Mouse (Mus musculus) liver, embryonic 13.5 days (tissue): ENCODE results near the gene Relt. TPM values are rescaled to one million over a fixed set of nuclear protein-coding genes. Genes with fewer than 3 reads are reported as not detected.

ENCODE experiments used
- ATAC-seq: fragments of 200-750 bp; cut with Nextera tagmentation; 2 replicates; pipeline ENCODE4 v1.8.0; 2017; ENCODE audit warnings: low read depth, mild to moderate bottlenecking, moderate number of reproducible peaks, moderate library complexity
- DNase-seq: peaks from one replicate; pipeline ENCODE4 v3.0.0; 2022
- H3K27ac ChIP-seq: fragments of 300-500 bp; sonication (generic); 2 replicates; pipeline ENCODE4 v1.5.1; 2015; ENCODE audit warnings: moderate library complexity, mild to moderate bottlenecking, inconsistent platforms
- H3K27me3 ChIP-seq: fragments of 300-500 bp; sonication (generic); 2 replicates; pipeline ENCODE4 v1.6.1; 2015; ENCODE audit warnings: mild to moderate bottlenecking, inconsistent platforms
- H3K36me3 ChIP-seq: fragments of 300-500 bp; sonication (generic); 2 replicates; pipeline ENCODE4 v1.6.1; 2015; ENCODE audit warnings: mild to moderate bottlenecking, inconsistent platforms
- H3K4me1 ChIP-seq: fragments of 300-500 bp; sonication (generic); replicated peaks from 2 replicates; pipeline ENCODE4 v1.6.1; 2015; ENCODE audit warnings: inconsistent platforms
- H3K4me2 ChIP-seq: fragments of 300-500 bp; sonication (generic); 2 replicates; pipeline ENCODE4 v1.6.1; 2015; ENCODE audit warnings: inconsistent platforms, mild to moderate bottlenecking, moderate library complexity
- H3K4me3 ChIP-seq: fragments of 300-500 bp; sonication (generic); replicated peaks from 2 replicates; pipeline ENCODE4 v1.5.1; 2015; ENCODE audit warnings: mild to moderate bottlenecking, inconsistent platforms
- H3K9ac ChIP-seq: fragments of 300-500 bp; sonication (generic); 2 replicates; pipeline ENCODE4 v1.6.1; 2015; ENCODE audit warnings: mild to moderate bottlenecking, inconsistent platforms
- H3K9me3 ChIP-seq: fragments of 300-500 bp; sonication (generic); replicated peaks from 2 replicates; pipeline ENCODE4 v1.6.1; 2016; ENCODE audit warnings: inconsistent platforms
- WGBS: fragments of 180-500 bp; shearing (Covaris S2); methylation state at CpG from one replicate; pipeline ENCODE4 v1.1.7; 2015; ENCODE audit not compliant: insufficient replicate concordance; 5-methylcytosine and 5-hydroxymethylcytosine counted together
- polyA plus RNA-seq: library from polyadenylated mRNA; unstranded; fragments of >200 nt; fragmentation: Nextera tagmentation; extraction: Ambion mirVana; gene quantifications from 2 replicates; pipeline ENCODE4 v1.2.1, GENCODE M21; 2015

Gene Relt
- polyA plus RNA-seq, 1 experiment from 2014 or later: 15.3 TPM

- peak overlapping the region; percentile 44 for H3K4me3 ChIP-seq
- H3K36me3 ChIP-seq: peaks cover 52% of the 10 kb centered on the region
- no peaks in the 10 kb centered on the region for H3K9me3 ChIP-seq
- H3K27me3 ChIP-seq: no peaks in the 10 kb centered on the region
- H3K4me2 ChIP-seq: peak overlapping the region; percentile 79
- H3K4me1 ChIP-seq: peaks cover 92% of the 10 kb centered on the region
- peak overlapping the region; percentile 72 for H3K9ac ChIP-seq
- ATAC-seq: peak; percentile 93
- peak overlapping the region; percentile 99 for H3K27ac ChIP-seq
- 10% methylated on average over 2 of the region's 2 CpGs for WGBS
- DNase-seq: peak; percentile 85
These were observed 18.7 kb downstream of the Relt start for GRCm38 (mm10) chr7:100844385-100845025.

DNA sequence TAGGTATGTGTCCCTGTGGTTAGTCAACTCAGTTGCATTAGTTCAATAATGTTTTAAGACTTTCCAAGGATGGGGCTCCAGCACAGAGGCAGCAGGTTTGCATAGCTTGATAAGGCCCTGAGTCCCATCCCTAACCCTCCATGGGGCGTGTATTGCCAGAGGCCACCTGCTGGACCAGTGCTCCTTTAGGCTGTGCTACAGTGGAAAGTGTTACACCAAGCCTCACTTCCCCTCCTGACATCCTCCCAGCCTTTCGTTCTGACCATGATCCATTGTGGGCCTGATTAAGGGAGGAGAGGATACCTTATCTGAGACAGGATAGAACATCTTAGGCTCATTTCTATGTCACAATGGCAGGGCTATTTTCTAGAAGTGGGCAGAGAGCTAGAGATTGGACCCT lies 19.4 kb downstream of the Relt start:
- Histone ChIP-seq H3K4me3 (peak overlapping the region; percentile 44), H3K36me3 (peaks cover 46% of the 10 kb centered on the region), H3K9ac (peak overlapping the region; percentile 72), H3K27ac (peak overlapping the region; percentile 99), H3K4me1 (peaks cover 93% of the 10 kb centered on the region), H3K27me3 (no peaks in the 10 kb centered on the region), H3K4me2 (peak overlapping the region; percentile 79), H3K9me3 (no peaks in the 10 kb centered on the region)
- peak; percentile 69 for DNase-seq
- ATAC-seq: peak; percentile 82
- WGBS: 30% methylated on average over 2 of the region's 2 CpGs

GRCm38 (mm10) chr7:100842175-100842574 lies 21.1 kb downstream of the Relt start:
- WGBS: 91% methylated on average over 5 of the region's 5 CpGs
- Histone ChIP-seq H3K4me3 (no peak overlapping the region), H3K36me3 (peaks cover 29% of the 10 kb centered on the region), H3K4me1 (peaks cover 90% of the 10 kb centered on the region), H3K27ac (peak overlapping the region; percentile 70), H3K4me2 (no peak overlapping the region), H3K9ac (no peak overlapping the region), H3K9me3 (no peaks in the 10 kb centered on the region), H3K27me3 (no peaks in the 10 kb centered on the region)
- DNase-seq (no peak), ATAC-seq (no peak)

DNA sequence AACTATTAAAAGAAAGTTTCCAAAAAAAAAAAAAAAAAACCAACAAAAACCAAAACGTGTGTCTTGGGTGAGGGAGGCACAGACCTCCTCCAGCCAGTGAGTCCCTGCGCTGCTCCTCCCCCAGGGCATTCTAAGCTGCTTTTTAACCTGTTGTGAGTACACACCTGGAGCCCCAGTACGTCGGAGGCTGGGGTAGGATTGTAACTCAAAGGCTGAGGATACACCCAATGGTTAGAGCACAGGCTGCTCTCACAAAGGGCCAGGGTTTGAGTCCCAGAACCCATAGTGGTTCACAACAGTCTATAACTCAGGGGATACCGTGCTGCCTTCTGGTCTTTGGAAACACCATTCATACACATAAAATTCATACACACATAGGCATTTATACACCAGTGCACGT lies 21.6 kb downstream of the Relt start:
- Histone ChIP-seq H3K27ac (peak overlapping the region; percentile 70), H3K36me3 (peaks cover 23% of the 10 kb centered on the region), H3K4me1 (peaks cover 84% of the 10 kb centered on the region), H3K4me2 (no peak overlapping the region), H3K4me3 (no peak overlapping the region), H3K27me3 (no peaks in the 10 kb centered on the region), H3K9me3 (no peaks in the 10 kb centered on the region), H3K9ac (no peak overlapping the region)
- WGBS: 84% methylated on average over 6 of the region's 6 CpGs
- no peak for DNase-seq
- ATAC-seq: no peak

DNA sequence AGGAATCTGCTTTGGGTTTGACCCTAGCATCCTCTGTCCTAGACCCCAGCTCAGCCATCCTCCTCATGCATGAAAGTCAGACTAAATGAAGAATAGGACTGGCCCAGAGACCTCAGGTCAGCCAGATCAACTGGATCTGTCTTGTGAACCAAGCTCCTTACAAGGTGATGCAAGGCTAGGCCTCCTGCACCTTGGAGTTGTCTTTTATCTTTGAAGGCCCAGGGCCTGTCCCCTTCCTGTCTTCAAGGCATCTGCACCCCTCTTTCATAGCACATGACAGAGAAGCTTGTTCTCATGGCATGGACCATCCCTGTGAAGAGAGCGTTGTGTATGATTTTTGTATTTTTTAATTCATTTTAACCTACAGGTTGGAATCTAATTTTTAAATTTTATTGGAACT lies 22.3 kb downstream of the Relt start:
- Histone ChIP-seq H3K27me3 (no peaks in the 10 kb centered on the region), H3K9ac (peak overlapping the region; percentile 10), H3K27ac (peak overlapping the region; percentile 70), H3K9me3 (no peaks in the 10 kb centered on the region), H3K4me1 (peaks cover 84% of the 10 kb centered on the region), H3K36me3 (peaks cover 16% of the 10 kb centered on the region), H3K4me2 (no peak overlapping the region), H3K4me3 (no peak overlapping the region)
- ATAC-seq (no peak), DNase-seq (no peak)
- WGBS: 60% methylated on average over 1 of the region's 1 CpGs

- 0 out of 2 replicates have a peak overlapping the region, but pooled peaks have one; percentile 0 for H3K4me2 ChIP-seq
- H3K4me1 ChIP-seq: peaks cover 84% of the 10 kb centered on the region
- peaks cover 18% of the 10 kb centered on the region for H3K36me3 ChIP-seq
These were observed 23.4 kb downstream of the Relt start for GRCm38 (mm10) chr7:100839632-100840402.

DNA sequence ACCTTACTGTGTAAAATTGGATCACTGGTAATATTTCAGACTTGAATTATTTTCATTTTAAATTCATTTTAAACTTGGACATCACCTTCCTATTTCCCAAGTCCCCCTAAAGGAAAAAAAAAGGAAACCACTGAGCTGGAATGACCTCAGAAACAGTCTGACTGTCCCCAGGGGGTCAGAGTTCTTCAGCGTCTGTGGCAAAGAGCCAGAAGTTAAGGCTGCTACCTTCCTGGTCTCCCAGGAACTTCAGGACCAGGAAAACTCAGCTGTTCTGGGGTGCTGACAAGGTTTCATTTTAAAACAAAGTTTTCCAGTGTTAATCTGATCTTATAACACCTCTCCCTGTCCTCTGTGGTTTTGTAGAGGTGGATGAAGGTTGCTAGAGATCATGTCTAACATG lies 25.5 kb downstream of the Relt start:
- peak overlapping the region; percentile 11; the same call in 1 of the 2 replicates for H3K27ac ChIP-seq
- WGBS: 74% methylated on average over 1 of the region's 1 CpGs
- peaks cover 72% of the 10 kb centered on the region for H3K4me1 ChIP-seq

More at GRCm38 (mm10) chr7:100839632-100840402, 23.4 kb downstream of the Relt start:
- Histone ChIP-seq H3K9ac (peak overlapping the region; percentile 41; the same call in 1 of the 2 replicates), H3K27ac (peak overlapping the region; percentile 70), H3K27me3 (no peaks in the 10 kb centered on the region), H3K4me3 (no peak overlapping the region), H3K9me3 (no peaks in the 10 kb centered on the region)
- WGBS: 70% methylated on average over 6 of the region's 6 CpGs
- ATAC-seq (no peak), DNase-seq (no peak)

DNA sequence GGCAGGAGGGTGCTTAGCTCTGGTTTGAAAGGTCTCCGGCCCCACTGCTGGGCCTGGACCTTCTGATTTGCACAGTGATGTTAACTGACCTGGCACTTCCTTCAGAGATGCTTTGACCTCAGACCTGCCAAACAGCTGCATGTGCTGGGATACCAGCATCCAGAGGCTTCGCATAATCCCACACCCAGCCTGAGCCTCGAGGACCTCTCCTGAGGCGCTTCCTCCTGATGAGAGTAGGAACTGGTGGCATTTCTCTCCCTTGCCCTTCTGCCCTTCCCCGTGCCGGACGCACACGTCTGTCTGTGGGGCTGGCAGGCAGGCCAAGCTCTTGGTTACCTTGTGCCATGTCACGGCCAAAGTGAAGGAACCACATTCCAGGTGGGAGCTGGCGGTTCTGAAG lies 26.6 kb downstream of the Relt start:
- no peak overlapping the region for H3K9ac ChIP-seq
- H3K27me3 ChIP-seq: no peaks in the 10 kb centered on the region
- peaks cover 3% of the 10 kb centered on the region; the same call in 1 of the 2 replicates for H3K36me3 ChIP-seq
- no peaks in the 10 kb centered on the region for H3K9me3 ChIP-seq
- peak overlapping the region; percentile 19; the same call in 1 of the 2 replicates for H3K27ac ChIP-seq
- DNase-seq (no peak), ATAC-seq (no peak)
- H3K4me3 ChIP-seq: no peak overlapping the region
- WGBS: 80% methylated on average over 10 of the region's 10 CpGs
- H3K4me1 ChIP-seq: peaks cover 63% of the 10 kb centered on the region
- H3K4me2 ChIP-seq: no peak overlapping the region

More for the DNA sequence above, 25.5 kb downstream of the Relt start:
- H3K9ac ChIP-seq: no peak overlapping the region
- H3K4me2 ChIP-seq: no peak overlapping the region
- H3K27me3 ChIP-seq: no peaks in the 10 kb centered on the region
- peaks cover 13% of the 10 kb centered on the region for H3K36me3 ChIP-seq
- DNase-seq (no peak), ATAC-seq (no peak)
- no peaks in the 10 kb centered on the region for H3K9me3 ChIP-seq
- no peak overlapping the region for H3K4me3 ChIP-seq

DNA sequence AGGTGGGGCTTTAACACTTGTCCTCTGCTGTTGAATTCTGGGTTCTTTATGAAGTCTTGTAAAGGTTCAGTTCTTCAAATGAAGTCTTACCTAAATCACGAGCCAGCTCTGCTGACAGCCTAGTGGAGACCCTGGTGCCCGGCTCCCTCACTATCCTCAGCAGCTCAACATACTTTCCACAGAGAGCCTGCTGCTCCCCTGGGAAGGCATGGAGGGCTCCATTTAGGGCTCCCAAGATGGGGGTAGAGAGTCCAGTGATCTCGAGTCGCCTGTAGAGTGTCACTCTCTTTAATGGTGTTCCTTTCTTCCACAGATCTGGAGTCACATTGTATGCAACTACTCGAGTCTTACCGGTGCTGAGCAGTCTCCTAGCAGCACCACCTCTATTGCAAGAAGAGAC lies 27.5 kb downstream of the Relt start:
- 78% methylated on average over 6 of the region's 6 CpGs for WGBS
- DNase-seq: no peak
- peaks cover 54% of the 10 kb centered on the region for H3K4me1 ChIP-seq
- 0 out of 2 replicates have a peak, but pooled peaks cover 3% of the 10 kb centered on the region for H3K36me3 ChIP-seq
- no peak overlapping the region for H3K9ac ChIP-seq
- no peaks in the 10 kb centered on the region for H3K9me3 ChIP-seq
- no peaks in the 10 kb centered on the region for H3K27me3 ChIP-seq
- ATAC-seq: no peak
- no peak overlapping the region for H3K4me2 ChIP-seq
- H3K4me3 ChIP-seq: no peak overlapping the region
- H3K27ac ChIP-seq: peak overlapping the region; percentile 25; the same call in 1 of the 2 replicates

GRCm38 (mm10) chr7:100835168-100835567 lies 28.1 kb downstream of the Relt start:
- H3K4me1 ChIP-seq: peaks cover 49% of the 10 kb centered on the region
- no peak for DNase-seq
- WGBS: 73% methylated on average over 7 of the region's 7 CpGs
- H3K4me3 ChIP-seq: no peak overlapping the region
- H3K27me3 ChIP-seq: no peaks in the 10 kb centered on the region
- ATAC-seq: no peak
- no peaks in the 10 kb centered on the region for H3K9me3 ChIP-seq
- 0 out of 2 replicates have a peak, but pooled peaks cover 3% of the 10 kb centered on the region for H3K36me3 ChIP-seq
- H3K27ac ChIP-seq: no peak overlapping the region
- no peak overlapping the region for H3K4me2 ChIP-seq
- no peak overlapping the region for H3K9ac ChIP-seq

GRCm38 (mm10) chr7:100833859-100834258 lies 29.4 kb downstream of the Relt start:
- Histone ChIP-seq H3K27me3 (no peaks in the 10 kb centered on the region), H3K9ac (no peak overlapping the region), H3K36me3 (0 out of 2 replicates have a peak, but pooled peaks cover 3% of the 10 kb centered on the region), H3K9me3 (no peaks in the 10 kb centered on the region), H3K4me3 (no peak overlapping the region), H3K4me2 (no peak overlapping the region), H3K4me1 (peaks cover 37% of the 10 kb centered on the region), H3K27ac (no peak overlapping the region)
- DNase-seq (no peak), ATAC-seq (no peak)
- WGBS: 63% methylated on average over 1 of the region's 1 CpGs
